1 mouse cellular context compared by ENCODE assay signal in the genomic region with DNA sequence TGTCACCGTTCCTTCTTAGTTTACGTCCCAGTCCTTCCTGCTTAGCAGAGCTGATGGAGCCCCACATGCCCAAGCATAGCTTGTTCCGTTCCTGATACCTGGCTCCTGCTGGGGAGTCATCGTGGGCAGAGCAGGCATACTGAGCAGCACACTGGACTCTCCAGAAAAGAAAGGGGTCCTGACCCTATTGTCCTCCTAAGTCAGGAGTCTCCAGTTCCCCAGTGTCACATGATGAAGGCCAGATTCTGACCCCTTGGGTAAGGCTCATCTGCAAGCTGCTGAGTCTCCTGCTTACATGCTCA.
TF ChIP-seq lines count a peak whose summit lies in the region.

No protein-coding gene starts in this region.

TF ChIP-seq in CH12.LX, 34 proteins besides CTCF, POLR2A, EP300 and RAD21:
- no peak for TF ChIP-seq USF2 (conservative IDR thresholded peaks at IDR 0.05; ENCODE audit: low read depth, low read length)
- TF ChIP-seq SMC3 (IDR thresholded peaks at IDR 0.05; ENCODE audit: low read depth, low read length) = no peak
- TF ChIP-seq CHD1 (IDR thresholded peaks at IDR 0.05; ENCODE audit: low read depth, low read length) = no peak
- TF ChIP-seq KAT2A (IDR thresholded peaks at IDR 0.05; ENCODE audit: insufficient replicate concordance, low read length) = no peak
- TF ChIP-seq ELF1 (IDR thresholded peaks at IDR 0.05; ENCODE audit: low read depth, low read length) = no peak
- TF ChIP-seq MYC (IDR thresholded peaks at IDR 0.05; ENCODE audit: low read depth, low read length) = no peak
- TF ChIP-seq RCOR1 (conservative IDR thresholded peaks at IDR 0.05; ENCODE audit: low read depth, low read length) = no peak
- TF ChIP-seq POLR2AphosphoS2 (IDR thresholded peaks at IDR 0.05; ENCODE audit: low read depth, low read length) = no peak
- TF ChIP-seq TCF12 (IDR thresholded peaks at IDR 0.05; ENCODE audit: low read depth, low read length) = no peak
- no peak for TF ChIP-seq ZKSCAN1 (IDR thresholded peaks at IDR 0.05; ENCODE audit: borderline replicate concordance, low read depth, low read length)
- no peak for TF ChIP-seq BHLHE40 (IDR thresholded peaks at IDR 0.05; ENCODE audit: low read depth, low read length)
- no peak for TF ChIP-seq JUN (IDR thresholded peaks at IDR 0.05; ENCODE audit: insufficient read depth, low read depth, low read length)
- TF ChIP-seq PAX5 (IDR thresholded peaks at IDR 0.05; ENCODE audit: low read length) = no peak
- no peak for TF ChIP-seq HCFC1 (IDR thresholded peaks at IDR 0.05; ENCODE audit: low read depth, low read length)
- TF ChIP-seq SIN3A (IDR thresholded peaks at IDR 0.05; ENCODE audit: low read length) = no peak
- TF ChIP-seq CHD2 (IDR thresholded peaks at IDR 0.05; ENCODE audit: low read length) = no peak
- no peak for TF ChIP-seq UBTF (IDR thresholded peaks at IDR 0.05; ENCODE audit: low read depth, low read length)
- no peak for TF ChIP-seq JUND (conservative IDR thresholded peaks at IDR 0.05; ENCODE audit: low read depth, low read length)
- TF ChIP-seq ZC3H11A (IDR thresholded peaks at IDR 0.05; ENCODE audit: low read depth, low read length) = no peak
- TF ChIP-seq GABPA (IDR thresholded peaks at IDR 0.05; ENCODE audit: insufficient replicate concordance, low read depth, low read length) = no peak
